Mouse (Mus musculus) brain, embryonic 14.5 days (tissue): ENCODE results near the gene Gm20662.

Source experiments
- CTCF ChIP-seq: fragments of 200-500 bp; IDR thresholded peaks from 2 replicates; pipeline ENCODE4 v1.5.1; 2012; ENCODE audit warnings: inconsistent platforms, mild to moderate bottlenecking, moderate library complexity, borderline replicate concordance; ENCODE audit not compliant: insufficient read depth, insufficient read length; ENCODE audit errors: extremely low read depth
- POLR2A ChIP-seq: fragments of 200-500 bp; IDR thresholded peaks from 2 replicates; pipeline ENCODE4 v1.6.1; 2012; ENCODE audit warnings: mild to moderate bottlenecking, inconsistent platforms, borderline replicate concordance; ENCODE audit not compliant: poor library complexity, insufficient read depth, insufficient read length, severe bottlenecking; ENCODE audit errors: extremely low read depth

GRCm38 (mm10) chr9:107961351-107961762 is 34.8 kb upstream of the Gm20662 start:
- TF ChIP-seq CTCF = no peak
- no peak for TF ChIP-seq POLR2A
